Mouse (Mus musculus): ENCODE measurements at regions not wholly inside any gene's neighbourhood (a gene's known extent, or its start where the extent isn't known, plus 50 kb on each side); places are given as distances from the start of the nearest gene placed in this dataset.
A peak's percentile ranks its signal among the peaks of the same experiment; 100 is the strongest.

DNA sequence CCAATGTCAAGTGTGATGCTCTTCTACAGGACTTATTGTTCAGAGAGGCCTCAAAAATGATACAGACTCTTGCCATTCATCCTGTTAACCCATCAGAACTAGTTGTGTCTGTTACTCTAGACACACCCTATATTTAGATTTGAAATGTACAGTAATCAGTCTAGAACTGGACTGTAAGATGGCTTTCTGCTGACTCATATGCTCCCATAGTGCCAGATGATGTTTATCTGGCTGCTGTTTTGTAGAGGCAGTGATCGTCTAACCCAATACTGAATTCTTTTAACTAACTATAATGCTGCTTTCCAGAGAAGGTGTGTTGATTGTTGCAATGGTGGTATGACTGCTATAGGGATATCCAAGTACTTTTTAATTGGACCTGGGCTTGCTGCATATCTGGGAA is 185.9 kb upstream of the Npsr1 start:
- no peak for DNase-seq

DNA sequence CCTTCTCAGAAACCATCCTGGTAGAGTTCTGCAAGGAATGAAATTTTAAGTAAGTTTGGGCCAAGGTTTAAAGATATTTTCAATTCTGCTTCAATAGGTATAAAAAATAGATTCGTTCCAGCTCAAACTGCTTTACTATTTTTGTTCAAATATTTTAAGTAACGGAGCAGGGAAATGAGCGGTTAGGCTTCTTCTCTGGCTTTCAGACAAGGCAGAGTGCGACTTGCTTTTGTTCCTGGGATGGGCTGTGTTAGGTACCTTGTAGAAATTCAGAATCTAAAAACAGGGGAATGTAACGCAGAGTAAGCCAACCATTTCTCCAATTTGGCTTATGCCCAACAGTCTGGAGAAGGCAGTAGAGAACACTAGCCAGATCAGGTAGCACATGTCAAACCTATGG is 180.5 kb upstream of the Npsr1 start:
- DNase-seq = peak in 1 of 2 experiments; percentile 15

DNA sequence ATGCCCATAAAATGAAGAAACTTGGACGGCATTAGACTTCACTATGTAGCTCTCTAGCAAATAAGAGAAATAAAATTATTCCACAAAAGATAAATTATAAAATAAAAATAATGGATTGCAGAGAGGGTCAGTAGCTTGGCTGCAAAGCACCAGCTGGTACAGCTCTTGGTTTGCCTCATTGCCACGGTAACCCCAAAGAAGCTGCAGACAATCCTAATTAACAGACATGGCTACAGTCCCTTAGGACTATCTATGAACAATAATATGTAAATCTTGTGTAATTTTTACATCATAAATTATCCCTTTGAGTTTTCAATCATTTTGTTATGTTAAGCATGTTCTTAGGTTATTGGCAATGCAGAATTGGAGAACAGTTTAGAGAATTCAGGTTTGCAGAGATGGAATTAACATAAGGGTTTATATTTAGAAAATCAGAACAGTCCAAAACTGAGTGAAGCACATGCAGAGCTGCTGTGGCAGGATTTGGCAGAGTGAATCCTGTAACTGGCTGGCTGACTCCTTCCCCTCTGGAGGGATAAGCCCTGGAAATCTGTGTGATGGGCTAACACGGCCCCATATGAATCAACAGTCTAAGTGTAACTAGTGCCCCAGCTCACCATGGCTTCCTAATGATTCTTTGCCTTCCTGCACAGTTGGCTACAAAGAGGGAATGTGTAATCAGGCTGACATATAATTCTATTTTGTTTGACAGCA is 178.4 kb upstream of the Npsr1 start:
- DNase-seq = peak; percentile 25 to 38

DNA sequence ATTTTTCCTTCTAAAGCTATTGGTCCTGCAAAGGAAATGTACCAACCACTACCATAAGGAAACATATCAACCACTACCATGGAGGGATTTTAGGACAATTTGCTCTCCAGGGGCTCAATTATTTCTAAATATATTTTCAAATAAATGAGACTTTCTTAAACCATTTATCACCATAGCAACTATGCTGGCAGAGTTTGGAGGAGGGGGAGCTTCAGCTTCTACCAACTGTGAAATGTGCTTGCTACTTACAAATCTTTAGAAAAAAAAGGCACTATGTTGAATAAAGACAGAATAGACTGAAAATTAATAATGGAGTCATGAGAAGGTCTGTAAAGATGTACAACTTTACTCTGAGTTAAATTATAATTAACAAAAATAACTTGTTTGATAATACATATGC is 165.6 kb upstream of the Npsr1 start:
- no peak for DNase-seq

DNA sequence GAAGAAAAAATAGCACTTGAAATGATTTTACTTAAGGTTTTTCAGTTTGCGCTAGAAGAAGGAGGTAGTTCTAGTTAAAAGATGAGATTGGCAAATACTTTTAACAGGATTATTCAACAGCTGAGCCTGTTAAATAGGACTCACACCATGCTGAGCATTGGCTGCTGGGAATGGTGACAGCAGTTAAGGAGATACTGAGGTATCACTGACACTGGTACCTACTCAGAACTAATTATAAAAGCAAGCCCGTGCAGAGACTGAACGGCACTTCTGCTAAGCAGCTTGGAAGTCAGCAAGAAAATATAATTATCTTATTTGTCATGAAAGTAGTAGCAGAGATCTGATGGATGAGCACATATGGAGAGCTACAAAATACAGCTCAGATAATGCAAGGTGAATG is 163.5 kb upstream of the Npsr1 start:
- no peak for DNase-seq

DNA sequence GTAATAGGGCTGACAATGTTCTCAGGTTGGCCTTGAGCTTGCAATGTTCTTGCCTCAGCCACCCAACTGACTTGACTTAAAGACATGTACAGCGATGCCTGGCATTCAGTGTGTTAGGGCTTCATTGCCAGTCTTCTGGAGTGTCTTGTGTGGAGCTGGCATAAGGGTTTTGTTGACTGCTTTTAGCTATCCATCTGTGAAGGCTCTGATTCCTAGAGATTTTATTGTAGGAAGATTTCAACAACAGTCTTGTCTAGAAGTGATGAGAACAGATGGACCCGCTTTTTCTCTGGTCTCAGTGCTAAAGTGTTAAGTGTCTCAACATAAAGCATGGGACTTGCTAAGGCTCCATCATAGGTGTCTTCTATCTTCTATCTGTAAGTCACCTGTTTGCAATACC is 145.3 kb upstream of the Npsr1 start:
- no peak for DNase-seq

DNA sequence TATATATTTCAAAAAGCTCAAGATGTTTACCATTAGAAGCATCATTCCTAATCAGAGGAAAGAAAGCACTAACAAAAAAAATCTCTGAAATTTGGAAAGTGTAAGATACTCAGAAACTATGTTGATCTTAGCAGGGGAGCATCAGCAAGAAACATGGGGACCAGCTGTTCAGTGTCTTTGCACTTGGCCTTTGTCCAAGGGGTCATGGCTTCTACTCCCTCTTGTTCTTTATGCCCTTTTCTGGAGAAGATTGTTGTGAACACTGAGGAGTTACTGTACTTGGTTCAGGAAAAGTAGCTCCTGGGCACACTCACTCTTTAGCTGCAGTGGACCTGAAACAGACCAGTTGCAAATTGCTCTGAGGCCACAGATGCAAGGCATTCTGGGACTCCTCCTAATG is 141.2 kb upstream of the Npsr1 start:
- DNase-seq = no peak

DNA sequence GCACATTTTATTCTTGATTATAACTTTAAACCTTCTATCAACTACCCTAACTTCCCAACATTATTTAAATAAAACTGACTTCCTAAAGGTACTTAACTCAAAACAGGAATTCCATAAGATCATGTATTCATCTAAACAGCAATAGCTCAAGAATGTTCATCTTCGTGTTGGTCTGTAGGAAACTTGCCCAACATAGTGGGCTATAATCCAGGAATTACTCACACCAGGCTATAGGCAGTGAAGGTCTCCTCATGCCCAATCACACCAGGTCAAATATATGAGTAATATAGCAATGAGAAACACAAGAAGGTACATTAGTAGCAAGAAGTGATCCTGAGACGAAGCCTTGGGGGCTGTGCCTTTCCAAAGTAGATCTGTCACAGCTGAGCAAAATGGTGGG is 128.1 kb upstream of the Npsr1 start:
- no peak for DNase-seq

DNA sequence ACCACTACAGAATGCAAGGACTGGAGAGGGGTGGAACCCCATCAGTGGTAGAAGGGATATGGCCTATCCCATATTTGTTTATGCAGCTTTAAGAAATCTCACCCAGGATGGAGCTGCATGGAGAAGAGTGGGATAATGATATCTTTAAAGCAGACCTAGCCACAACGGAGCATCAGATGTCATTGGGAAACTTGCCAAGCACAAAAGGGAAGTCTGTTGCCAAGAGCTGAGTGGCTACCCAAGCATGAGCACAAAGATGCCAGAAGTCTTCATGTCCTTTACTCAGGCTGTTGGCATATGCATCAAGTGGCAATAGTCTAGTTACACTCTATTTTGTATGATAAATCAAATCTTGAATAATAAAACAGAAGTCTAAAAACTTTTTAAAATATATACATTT is 124.6 kb upstream of the Npsr1 start:
- peak; percentile 53 to 59 for DNase-seq

DNA sequence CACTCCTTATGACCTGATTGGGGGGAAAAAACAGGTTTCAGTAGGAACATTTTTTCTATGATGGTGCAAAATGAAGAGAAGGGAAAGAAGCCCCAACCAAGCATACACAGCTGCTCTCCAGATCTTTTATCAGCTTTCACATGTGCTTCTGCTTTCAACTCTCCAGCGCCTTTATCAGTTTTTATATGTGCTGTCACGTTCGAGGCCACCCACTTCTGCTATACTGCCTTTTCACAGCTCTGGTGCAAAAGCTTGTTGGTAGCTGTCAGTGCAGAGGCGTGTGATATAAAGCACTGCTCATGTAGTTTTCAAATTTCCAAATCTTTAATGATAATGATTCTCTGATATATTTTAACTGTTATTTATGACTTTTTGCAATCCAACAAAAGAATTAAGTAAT is 120.2 kb upstream of the Npsr1 start:
- no peak for DNase-seq

DNA sequence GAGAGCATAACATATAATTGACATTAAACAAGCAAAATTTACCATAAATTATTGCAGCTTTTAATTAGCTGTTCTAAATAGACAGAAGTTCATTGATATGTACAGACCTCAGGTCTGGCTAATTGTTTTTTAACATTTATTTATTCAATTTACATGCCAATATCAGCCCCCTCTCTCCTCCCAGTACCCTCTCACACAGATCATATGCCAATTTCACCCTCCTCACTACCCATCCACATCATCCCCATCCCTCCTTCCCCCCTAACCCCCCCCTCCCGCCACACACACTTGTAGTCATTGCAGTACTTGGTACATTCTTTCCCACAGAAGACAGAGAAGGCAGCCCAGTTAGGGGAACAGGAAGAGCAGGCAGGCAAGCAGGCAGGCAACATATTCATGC is 91.4 kb upstream of the Npsr1 start:
- DNase-seq = no peak

DNA sequence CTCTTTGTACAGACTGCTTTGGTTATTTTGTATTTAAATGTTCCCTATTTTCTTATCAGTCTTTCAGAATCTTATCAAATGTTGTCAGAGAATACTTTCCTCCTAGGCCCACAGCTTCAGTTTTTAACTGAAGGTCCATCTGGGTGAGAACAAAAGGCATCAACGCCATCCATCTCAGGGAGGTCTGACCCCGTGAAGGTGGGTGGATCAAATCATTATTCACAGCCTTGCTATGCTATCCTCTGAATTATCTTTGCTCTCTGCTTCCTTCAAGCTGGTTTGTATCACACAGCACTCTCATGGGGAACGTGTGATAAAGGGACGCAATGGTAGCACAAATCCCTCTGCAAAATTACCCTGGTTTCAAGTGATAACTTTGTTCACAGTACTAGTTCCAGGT is 59.5 kb upstream of the Npsr1 start:
- no peak for DNase-seq
